Mouse (Mus musculus) liver, adult 2 months (tissue): ENCODE measurements around the gene Fam53b.

ENCODE experiments used
- CTCF ChIP-seq: fragments of 200-500 bp; IDR thresholded peaks from 2 replicates; pipeline ENCODE4 v1.5.1; 2011; ENCODE audit warnings: low read depth, low read length, control low read depth
- POLR2A ChIP-seq: fragments of 200-500 bp; IDR thresholded peaks from 2 replicates; pipeline ENCODE4 v1.6.1; 2011; ENCODE audit warnings: low read length, control low read depth; ENCODE audit not compliant: insufficient read depth; ENCODE audit errors: extremely low read depth

GRCm38 (mm10) chr7:132722401-132723370 is 91.0 kb downstream of the Fam53b start:
- TF ChIP-seq CTCF: no peak
- TF ChIP-seq POLR2A: no peak
